Mouse (Mus musculus) forebrain, postnatal 0 days (tissue): ENCODE results near the gene Osbpl3. TPM values are rescaled to one million over a fixed set of nuclear protein-coding genes. Genes with fewer than 3 reads are reported as not detected.

ENCODE experiments used
- ATAC-seq: fragments of 200-750 bp; cut with Nextera tagmentation; 2 replicates; pipeline ENCODE4 v1.8.0; 2017; ENCODE audit warnings: mild to moderate bottlenecking, moderate library complexity
- DNase-seq: peaks from one replicate; pipeline ENCODE4 v3.0.0-alpha.2; 2015
- H3K27ac ChIP-seq: fragments of 300-500 bp; sonication (generic); 2 replicates; pipeline ENCODE4 v1.5.1; 2014; ENCODE audit warnings: low read depth, mild to moderate bottlenecking, antibody characterized with exemption, low read length, moderate library complexity, mixed read lengths
- H3K27me3 ChIP-seq: fragments of 300-500 bp; sonication (generic); 2 replicates; pipeline ENCODE4 v1.6.1; 2014; ENCODE audit warnings: mild to moderate bottlenecking, low read length, mixed read lengths; ENCODE audit not compliant: insufficient read depth
- H3K36me3 ChIP-seq: fragments of 300-500 bp; sonication (generic); 2 replicates; pipeline ENCODE4 v1.6.1; 2014; ENCODE audit warnings: mild to moderate bottlenecking, moderate library complexity; ENCODE audit not compliant: insufficient read depth
- H3K4me1 ChIP-seq: fragments of 300-500 bp; sonication (generic); 2 replicates; pipeline ENCODE4 v1.6.1; 2014; ENCODE audit warnings: antibody characterized with exemption; ENCODE audit not compliant: insufficient read depth
- H3K4me2 ChIP-seq: fragments of 300-500 bp; sonication (generic); 2 replicates; pipeline ENCODE4 v1.6.1; 2014; ENCODE audit warnings: low read depth, mild to moderate bottlenecking, moderate library complexity
- H3K4me3 ChIP-seq: fragments of 300-500 bp; sonication (generic); 2 replicates; pipeline ENCODE4 v1.5.1; 2014; ENCODE audit warnings: low read depth, low read length, mixed read lengths
- H3K9ac ChIP-seq: fragments of 300-500 bp; sonication (generic); 2 replicates; pipeline ENCODE4 v1.6.1; 2014; ENCODE audit warnings: mild to moderate bottlenecking
- H3K9me3 ChIP-seq: fragments of 300-500 bp; sonication (generic); 2 replicates; pipeline ENCODE4 v1.6.1; 2016; ENCODE audit warnings: low read length
- CTCF ChIP-seq: sonication (generic); IDR thresholded peaks from 2 replicates; pipeline ENCODE4 v1.5.1; 2016; ENCODE audit warnings: antibody characterized with exemption, control low read depth, low read depth
- WGBS: fragments of 180-500 bp; shearing (Covaris S2); extraction: QIAGEN DNeasy Blood & Tissue Kit; methylation state at CpG from one replicate; pipeline ENCODE4 v1.1.7; 2014; 5-methylcytosine and 5-hydroxymethylcytosine counted together
- polyA plus RNA-seq: library from polyadenylated mRNA; unstranded; fragments of >200 nt; fragmentation: Nextera tagmentation; extraction: Ambion mirVana; gene quantifications from 2 replicates; pipeline ENCODE4 v1.2.1, GENCODE M21; 2015
- total RNA-seq: library from RNA; depleted of rRNA; stranded (reverse); fragments of >200 nt; gene quantifications from 2 replicates; pipeline ENCODE4 v1.2.3, GENCODE M21; 2014

The Osbpl3 gene
- total and polyA plus RNA-seq, 2 experiments from 2014 or later, result 5.6 to 9.5 TPM

GRCm38 (mm10) chr6:50366724-50367123 is 89.3 kb downstream of the Osbpl3 start:
- no peaks in the 10 kb centered on the region for H3K27me3 ChIP-seq
- no peaks in the 10 kb centered on the region for H3K36me3 ChIP-seq
- H3K4me2 ChIP-seq, result no peak overlapping the region
- no peak for DNase-seq
- H3K4me3 ChIP-seq, result no peak overlapping the region
- no peak overlapping the region for H3K27ac ChIP-seq
- H3K4me1 ChIP-seq, result 0 out of 2 replicates have a peak, but pooled peaks cover 2% of the 10 kb centered on the region
- no peak for ATAC-seq
- no peaks in the 10 kb centered on the region for H3K9me3 ChIP-seq
- no peak for TF ChIP-seq CTCF
- no peak overlapping the region for H3K9ac ChIP-seq
- 68% methylated on average over 5 of the region's 5 CpGs for WGBS

- H3K4me3 ChIP-seq, result no peak overlapping the region
- no peaks in the 10 kb centered on the region for H3K9me3 ChIP-seq
- no peak overlapping the region for H3K27ac ChIP-seq
- no peak overlapping the region for H3K9ac ChIP-seq
- H3K27me3 ChIP-seq, result no peaks in the 10 kb centered on the region
- TF ChIP-seq CTCF, result no peak
- WGBS, result 90% methylated on average over 7 of the region's 7 CpGs
- no peak overlapping the region for H3K4me2 ChIP-seq
- DNase-seq (no peak), ATAC-seq (no peak)
- 0 out of 2 replicates have a peak, but pooled peaks cover 2% of the 10 kb centered on the region for H3K4me1 ChIP-seq
- H3K36me3 ChIP-seq, result no peaks in the 10 kb centered on the region
These were observed 89.7 kb downstream of the Osbpl3 start for GRCm38 (mm10) chr6:50366319-50366718.

DNA sequence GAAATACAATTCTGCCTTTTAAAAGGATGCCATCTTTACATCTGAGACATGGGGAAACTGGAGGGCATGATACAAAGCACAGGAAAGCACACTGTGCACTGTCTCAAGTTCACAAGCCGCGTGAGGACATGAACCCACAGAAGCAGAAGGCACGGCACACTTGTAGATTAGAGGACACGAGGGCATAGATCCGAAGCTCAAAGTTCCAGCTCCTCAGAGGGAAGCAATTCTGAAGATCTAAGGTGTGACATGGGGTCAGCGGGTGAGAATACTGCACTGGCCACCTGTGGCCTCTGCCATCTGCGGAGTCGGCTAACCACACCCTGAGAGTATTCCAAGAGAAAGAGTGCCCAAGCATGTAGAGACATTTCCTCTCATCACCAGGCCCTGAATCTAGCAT is 91.6 kb downstream of the Osbpl3 start:
- Histone ChIP-seq H3K9me3 (no peaks in the 10 kb centered on the region), H3K4me3 (no peak overlapping the region), H3K9ac (no peak overlapping the region), H3K27me3 (no peaks in the 10 kb centered on the region), H3K4me2 (no peak overlapping the region), H3K36me3 (no peaks in the 10 kb centered on the region), H3K27ac (no peak overlapping the region), H3K4me1 (0 out of 2 replicates have a peak, but pooled peaks cover 2% of the 10 kb centered on the region)
- TF ChIP-seq CTCF, result no peak
- ATAC-seq (no peak), DNase-seq (no peak)
- 91% methylated on average over 8 of the region's 8 CpGs for WGBS

- H3K4me3 ChIP-seq, result no peak overlapping the region
- no peaks in the 10 kb centered on the region for H3K27me3 ChIP-seq
- no peak for TF ChIP-seq CTCF
- no peaks in the 10 kb centered on the region for H3K36me3 ChIP-seq
- no peak for DNase-seq
- H3K27ac ChIP-seq, result no peak overlapping the region
- H3K4me1 ChIP-seq, result 0 out of 2 replicates have a peak, but pooled peaks cover 2% of the 10 kb centered on the region
- H3K9ac ChIP-seq, result no peak overlapping the region
- no peaks in the 10 kb centered on the region for H3K9me3 ChIP-seq
- H3K4me2 ChIP-seq, result no peak overlapping the region
- 78% methylated on average over 5 of the region's 5 CpGs for WGBS
- peak; percentile 73 for ATAC-seq
These were observed 92.6 kb downstream of the Osbpl3 start for GRCm38 (mm10) chr6:50363385-50363784.

DNA sequence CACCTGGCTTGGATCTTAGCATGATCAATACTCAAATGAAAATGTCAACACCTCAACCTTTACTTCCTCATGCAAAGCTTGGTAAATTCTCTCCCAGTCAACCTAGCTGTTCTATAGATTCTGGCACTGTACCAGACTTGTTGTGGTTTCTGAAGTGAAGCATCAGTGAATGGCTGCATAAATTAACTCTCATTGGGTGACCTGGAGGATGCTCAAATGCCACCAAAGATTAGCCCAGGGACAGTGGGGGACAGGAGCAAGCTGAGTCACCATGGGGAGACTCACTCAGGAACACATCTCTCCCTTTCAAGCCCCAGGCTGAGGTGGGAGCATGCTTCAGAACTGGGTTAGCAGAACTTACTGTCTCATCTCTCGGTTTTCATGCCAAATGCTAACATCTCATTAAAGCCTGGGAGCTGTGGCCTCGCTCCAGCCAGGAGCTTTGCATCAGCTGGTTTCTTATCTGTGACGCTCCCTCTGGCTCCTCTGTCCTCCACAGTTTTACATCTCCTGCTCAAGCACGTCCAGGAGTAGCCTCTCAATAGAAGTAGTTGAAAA is 93.2 kb downstream of the Osbpl3 start:
- Histone ChIP-seq H3K4me2 (no peak overlapping the region), H3K9me3 (no peaks in the 10 kb centered on the region), H3K4me3 (no peak overlapping the region), H3K9ac (no peak overlapping the region), H3K27me3 (no peaks in the 10 kb centered on the region), H3K36me3 (no peaks in the 10 kb centered on the region), H3K27ac (no peak overlapping the region), H3K4me1 (peaks cover 2% of the 10 kb centered on the region; the same call in 1 of the 2 replicates)
- no peak for TF ChIP-seq CTCF
- no peak for ATAC-seq
- no peak for DNase-seq
- WGBS, result 54% methylated on average over 4 of the region's 4 CpGs

DNA sequence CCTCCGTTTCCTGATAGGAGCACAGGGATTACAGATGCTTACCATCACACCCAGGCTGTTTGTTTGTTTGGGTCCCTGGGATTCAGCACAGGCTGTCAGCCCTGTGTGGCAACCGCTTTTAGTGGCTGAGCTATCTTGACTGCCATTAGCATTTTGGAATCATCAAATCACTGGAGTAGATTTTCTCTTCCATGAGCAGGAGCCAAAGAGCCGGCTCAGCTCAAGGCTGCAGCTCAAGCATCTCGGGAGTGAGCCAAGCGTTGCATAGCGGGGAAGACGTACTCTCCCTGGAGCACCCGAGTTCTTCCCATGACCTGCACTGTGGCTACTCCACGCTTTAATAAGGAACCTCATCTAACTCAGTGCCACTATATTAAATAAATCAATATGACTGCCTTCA is 93.8 kb downstream of the Osbpl3 start:
- Histone ChIP-seq H3K9ac (no peak overlapping the region), H3K27me3 (no peaks in the 10 kb centered on the region), H3K4me3 (no peak overlapping the region), H3K4me2 (no peak overlapping the region), H3K4me1 (peaks cover 2% of the 10 kb centered on the region; the same call in 1 of the 2 replicates), H3K9me3 (no peaks in the 10 kb centered on the region), H3K27ac (no peak overlapping the region), H3K36me3 (no peaks in the 10 kb centered on the region)
- 58% methylated on average over 9 of the region's 9 CpGs for WGBS
- ATAC-seq (peak; percentile 26; the same call in 1 of the 2 replicates), DNase-seq (peak; percentile 52)
- TF ChIP-seq CTCF, result no peak

- Histone ChIP-seq H3K27ac (peak overlapping the region; percentile 24; the same call in 1 of the 2 replicates), H3K9me3 (no peaks in the 10 kb centered on the region), H3K9ac (no peak overlapping the region), H3K4me2 (no peak overlapping the region), H3K4me3 (no peak overlapping the region), H3K4me1 (no peaks in the 10 kb centered on the region; the same call in none of the 2 replicates), H3K27me3 (no peaks in the 10 kb centered on the region), H3K36me3 (no peaks in the 10 kb centered on the region)
- whole genome bisulfite sequencing, result 30% methylated on average over 16 of the region's 16 CpGs
- peak; percentile 89 for ATAC-seq
- peak; percentile 71 for DNase-seq
- no peak for TF ChIP-seq CTCF
These were observed 97.8 kb downstream of the Osbpl3 start for GRCm38 (mm10) chr6:50358104-50358679.
